Mouse (Mus musculus): ENCODE data around the gene Ptprd. TPM values are rescaled to one million over a fixed set of nuclear protein-coding genes. Genes with fewer than 3 reads are reported as not detected.

The Ptprd gene
- polyA plus RNA-seq, 1 experiment from 2014 or later: 13.9 TPM

- Histone ChIP-seq H3K4me3 (replicated peaks) (no peak overlapping the region), H3K27ac (no peak overlapping the region), H3K27me3 (replicated peaks) (no peaks in the 10 kb centered on the region), H3K4me1 (no peaks in the 10 kb centered on the region), H3K9ac (no peak overlapping the region), H3K36me3 (no peaks in the 10 kb centered on the region), H3K4me2 (no peak overlapping the region), H3K9me3 (no peaks in the 10 kb centered on the region)
- ATAC-seq (ENCODE audit: insufficient read depth, low FRiP score, low read depth): no peak
- 41% methylated on average over 3 of the region's 3 CpGs for WGBS
Observed at GRCm38 (mm10) chr4:76948251-76948650, 1263.5 kb downstream of the Ptprd start.

GRCm38 (mm10) chr4:76941382-76942360 lies 1270.1 kb downstream of the Ptprd start:
- ATAC-seq (ENCODE audit: insufficient read depth, low FRiP score, low read depth): no peak
- H3K27me3 ChIP-seq (replicated peaks): no peaks in the 10 kb centered on the region
- H3K36me3 ChIP-seq: no peaks in the 10 kb centered on the region
- H3K9me3 ChIP-seq: no peaks in the 10 kb centered on the region
- H3K4me1 ChIP-seq: no peaks in the 10 kb centered on the region
- no peak overlapping the region for H3K9ac ChIP-seq
- H3K4me3 ChIP-seq (replicated peaks): no peak overlapping the region
- no peak overlapping the region for H3K4me2 ChIP-seq
- H3K27ac ChIP-seq: no peak overlapping the region
- 58% methylated on average over 6 of the region's 6 CpGs for WGBS

- no peak overlapping the region for H3K27ac ChIP-seq
- H3K27me3 ChIP-seq (replicated peaks): no peaks in the 10 kb centered on the region
- H3K4me3 ChIP-seq (replicated peaks): no peak overlapping the region
- no peaks in the 10 kb centered on the region for H3K36me3 ChIP-seq
- no peak overlapping the region for H3K9ac ChIP-seq
- WGBS: 67% methylated on average over 2 of the region's 2 CpGs
- no peak overlapping the region for H3K4me2 ChIP-seq
- no peaks in the 10 kb centered on the region for H3K4me1 ChIP-seq
- H3K9me3 ChIP-seq: no peaks in the 10 kb centered on the region
- no peak for ATAC-seq (ENCODE audit: insufficient read depth, low FRiP score, low read depth)
Observed at GRCm38 (mm10) chr4:76931559-76931958, 1280.2 kb downstream of the Ptprd start.

GRCm38 (mm10) chr4:76913532-76914150 lies 1298.1 kb downstream of the Ptprd start:
- no peak overlapping the region for H3K4me2 ChIP-seq
- H3K36me3 ChIP-seq: no peaks in the 10 kb centered on the region
- H3K27ac ChIP-seq: no peak overlapping the region
- H3K9ac ChIP-seq: no peak overlapping the region
- H3K4me3 ChIP-seq (replicated peaks): no peak overlapping the region
- no peaks in the 10 kb centered on the region for H3K9me3 ChIP-seq
- peak; percentile 56; the same call in 1 of the 2 replicates for ATAC-seq (ENCODE audit: insufficient read depth, low FRiP score, low read depth)
- 49% methylated on average over 5 of the region's 5 CpGs for WGBS
- no peaks in the 10 kb centered on the region for H3K4me1 ChIP-seq
- no peaks in the 10 kb centered on the region for H3K27me3 ChIP-seq (replicated peaks)

- H3K4me1 ChIP-seq: no peaks in the 10 kb centered on the region
- no peaks in the 10 kb centered on the region for H3K27me3 ChIP-seq (replicated peaks)
- ATAC-seq (ENCODE audit: insufficient read depth, low FRiP score, low read depth): no peak
- WGBS: 14% methylated on average over 1 of the region's 1 CpGs
- no peak overlapping the region for H3K9ac ChIP-seq
- H3K4me3 ChIP-seq (replicated peaks): no peak overlapping the region
- no peaks in the 10 kb centered on the region for H3K9me3 ChIP-seq
- no peaks in the 10 kb centered on the region for H3K36me3 ChIP-seq
- no peak overlapping the region for H3K27ac ChIP-seq
- no peak overlapping the region for H3K4me2 ChIP-seq
Observed at GRCm38 (mm10) chr4:76901692-76902091, 1310.1 kb downstream of the Ptprd start.

- Histone ChIP-seq H3K4me2 (no peak overlapping the region), H3K36me3 (no peaks in the 10 kb centered on the region), H3K4me1 (no peaks in the 10 kb centered on the region), H3K4me3 (replicated peaks) (no peak overlapping the region), H3K27me3 (replicated peaks) (no peaks in the 10 kb centered on the region), H3K9ac (no peak overlapping the region), H3K27ac (no peak overlapping the region), H3K9me3 (no peaks in the 10 kb centered on the region)
- WGBS: 47% methylated on average over 1 of the region's 1 CpGs
- no peak for ATAC-seq (ENCODE audit: insufficient read depth, low FRiP score, low read depth)
Observed at GRCm38 (mm10) chr4:76889669-76890068, 1322.1 kb downstream of the Ptprd start.

- Histone ChIP-seq H3K27ac (no peak overlapping the region), H3K9me3 (no peaks in the 10 kb centered on the region)
- WGBS: 71% methylated on average over 3 of the region's 3 CpGs
Observed at GRCm38 (mm10) chr4:76881610-76882009, 1330.2 kb downstream of the Ptprd start.

GRCm38 (mm10) chr4:76870971-76871370 lies 1340.8 kb downstream of the Ptprd start:
- Histone ChIP-seq H3K4me1 (no peaks in the 10 kb centered on the region), H3K9ac (no peak overlapping the region), H3K27ac (no peak overlapping the region), H3K4me2 (no peak overlapping the region), H3K9me3 (no peaks in the 10 kb centered on the region), H3K36me3 (no peaks in the 10 kb centered on the region), H3K4me3 (replicated peaks) (no peak overlapping the region), H3K27me3 (replicated peaks) (no peaks in the 10 kb centered on the region)
- WGBS: 84% methylated on average over 1 of the region's 1 CpGs
- ATAC-seq (ENCODE audit: insufficient read depth, low FRiP score, low read depth): no peak

More at GRCm38 (mm10) chr4:76881610-76882009, 1330.2 kb downstream of the Ptprd start:
- Histone ChIP-seq H3K4me2 (no peak overlapping the region), H3K4me3 (replicated peaks) (no peak overlapping the region), H3K4me1 (no peaks in the 10 kb centered on the region), H3K36me3 (no peaks in the 10 kb centered on the region), H3K9ac (no peak overlapping the region), H3K27me3 (replicated peaks) (no peaks in the 10 kb centered on the region)
- ATAC-seq (ENCODE audit: insufficient read depth, low FRiP score, low read depth): no peak

- Histone ChIP-seq H3K36me3 (no peaks in the 10 kb centered on the region), H3K4me2 (no peak overlapping the region), H3K9me3 (no peaks in the 10 kb centered on the region), H3K27me3 (replicated peaks) (no peaks in the 10 kb centered on the region), H3K27ac (no peak overlapping the region), H3K4me1 (no peaks in the 10 kb centered on the region), H3K4me3 (replicated peaks) (no peak overlapping the region), H3K9ac (no peak overlapping the region)
- 77% methylated on average over 3 of the region's 3 CpGs for WGBS
- no peak for ATAC-seq (ENCODE audit: insufficient read depth, low FRiP score, low read depth)
Observed at GRCm38 (mm10) chr4:76865585-76865984, 1346.2 kb downstream of the Ptprd start.

GRCm38 (mm10) chr4:76846265-76846664 lies 1365.5 kb downstream of the Ptprd start:
- no peaks in the 10 kb centered on the region for H3K27me3 ChIP-seq (replicated peaks)
- H3K27ac ChIP-seq: no peak overlapping the region
- H3K9ac ChIP-seq: no peak overlapping the region
- no peak for ATAC-seq (ENCODE audit: insufficient read depth, low FRiP score, low read depth)
- H3K4me1 ChIP-seq: no peaks in the 10 kb centered on the region
- no peaks in the 10 kb centered on the region for H3K9me3 ChIP-seq
- WGBS: 78% methylated on average over 7 of the region's 7 CpGs
- no peaks in the 10 kb centered on the region for H3K36me3 ChIP-seq
- no peak overlapping the region for H3K4me2 ChIP-seq
- no peak overlapping the region for H3K4me3 ChIP-seq (replicated peaks)

- ATAC-seq (ENCODE audit: insufficient read depth, low FRiP score, low read depth): no peak
- no peak overlapping the region for H3K9ac ChIP-seq
- no peaks in the 10 kb centered on the region for H3K27me3 ChIP-seq (replicated peaks)
- no peak overlapping the region for H3K27ac ChIP-seq
- no peak overlapping the region for H3K4me2 ChIP-seq
- no peaks in the 10 kb centered on the region for H3K9me3 ChIP-seq
- no peak overlapping the region for H3K4me3 ChIP-seq (replicated peaks)
- H3K4me1 ChIP-seq: no peaks in the 10 kb centered on the region
- H3K36me3 ChIP-seq: no peaks in the 10 kb centered on the region
- WGBS: 87% methylated on average over 1 of the region's 1 CpGs
Observed at GRCm38 (mm10) chr4:76839016-76839415, 1372.7 kb downstream of the Ptprd start.

- no peaks in the 10 kb centered on the region for H3K27me3 ChIP-seq (replicated peaks)
- no peak overlapping the region for H3K27ac ChIP-seq
- H3K9me3 ChIP-seq: no peaks in the 10 kb centered on the region
- no peak overlapping the region for H3K4me3 ChIP-seq (replicated peaks)
- no peak overlapping the region for H3K9ac ChIP-seq
- H3K36me3 ChIP-seq: no peaks in the 10 kb centered on the region
- ATAC-seq (ENCODE audit: insufficient read depth, low FRiP score, low read depth): no peak
- H3K4me2 ChIP-seq: no peak overlapping the region
- 73% methylated on average over 2 of the region's 2 CpGs for WGBS
- H3K4me1 ChIP-seq: no peaks in the 10 kb centered on the region
Observed at GRCm38 (mm10) chr4:76812138-76812537, 1399.6 kb downstream of the Ptprd start.

Data from stomach, embryonic 15.5 days (tissue).